Mouse (Mus musculus): ENCODE results near the gene Adam17.
A peak's percentile ranks its signal among the peaks of the same experiment; 100 is the strongest.
"Not testable (repeated sequence)": the region's sequence is repeated elsewhere in the genome, so short reads cannot be mapped to it uniquely, and the experiment has no call there.

Adam17 gene

DNA sequence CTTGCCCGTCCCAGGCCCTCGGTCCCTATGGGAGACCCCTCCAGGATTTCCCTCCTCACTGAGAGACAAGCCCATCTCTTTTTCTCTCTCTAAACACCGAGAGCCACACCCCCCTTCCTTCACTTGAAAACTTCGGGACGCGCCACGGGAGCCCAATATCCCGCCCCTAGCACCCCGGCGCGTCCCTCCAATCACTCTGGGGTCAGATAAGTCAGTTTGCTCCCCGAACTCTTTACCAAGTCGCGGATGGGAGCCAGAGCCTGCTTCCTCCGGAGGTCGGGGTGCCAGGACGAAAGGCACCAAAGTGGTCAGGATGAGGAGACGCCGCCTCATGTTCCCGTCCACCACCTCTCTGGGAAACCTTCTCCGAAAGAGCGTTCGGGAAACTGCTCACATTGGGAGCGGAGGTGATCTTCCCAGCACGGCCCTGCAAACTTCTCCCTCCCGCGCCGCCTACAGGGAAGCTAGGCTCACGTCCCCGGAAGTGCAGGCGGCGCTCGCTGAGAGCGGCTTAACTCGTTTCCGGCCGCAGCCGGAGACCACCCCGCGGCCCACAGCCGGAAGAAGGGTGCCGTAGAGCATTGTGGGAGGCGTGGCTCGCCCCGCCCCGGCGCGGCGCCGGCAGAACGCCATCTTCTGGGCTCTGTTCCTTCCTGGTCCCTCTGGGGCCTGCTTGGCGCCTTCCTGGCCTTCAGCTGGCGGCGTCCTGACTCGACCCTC is at the start of gene Adam17:
TSS of gene Adam17 (minus strand) at position 533 of the 720 bp plus-strand sequence.
- DNase-seq (ENCODE audit: low spot score), result peak; percentile 96

DNA sequence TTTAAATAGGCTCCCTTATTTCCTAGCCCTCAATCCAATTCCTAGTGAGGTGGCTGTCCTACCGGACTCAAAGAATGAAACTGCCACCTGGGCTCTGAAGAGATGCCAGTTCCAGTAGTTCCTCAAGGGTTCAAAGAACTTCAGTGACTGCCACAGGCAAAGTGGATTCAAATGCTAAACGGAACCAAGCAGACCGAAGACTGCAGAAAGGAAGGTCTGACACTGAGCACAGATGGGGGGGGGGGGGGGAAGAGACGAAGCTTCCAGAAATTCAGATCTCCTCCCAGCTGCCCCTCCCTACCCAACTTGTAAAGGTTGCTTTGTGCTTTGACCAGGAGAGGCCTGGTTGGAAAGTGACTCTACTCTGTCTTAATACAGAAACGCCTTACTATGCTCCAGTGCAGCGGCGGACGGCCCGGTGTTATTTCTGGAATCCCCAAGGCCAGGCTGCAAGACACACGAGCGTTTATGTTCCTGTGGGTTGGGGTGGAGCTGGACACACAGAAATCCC is 45.2 kb upstream of the Adam17 start:
- peak; percentile 33 for DNase-seq (ENCODE audit: low spot score)

DNA sequence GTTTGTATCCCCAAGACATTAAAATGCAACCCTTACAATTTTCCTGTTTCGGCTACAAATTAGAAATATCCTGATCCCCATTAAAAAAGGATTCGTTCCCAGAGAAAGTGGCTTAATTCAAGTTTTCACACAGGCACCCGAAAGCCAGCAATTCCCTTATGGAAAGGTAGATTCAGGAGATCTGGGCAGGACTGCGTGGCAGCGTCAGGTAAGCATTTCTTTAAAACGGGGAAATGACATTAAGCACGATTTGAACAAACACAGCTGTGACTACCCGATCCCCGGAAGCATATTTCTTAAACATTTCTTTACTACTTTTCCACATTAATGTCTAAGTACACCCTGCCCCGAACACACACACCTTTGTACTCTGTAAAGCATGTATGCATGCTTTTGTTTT is 44.7 kb upstream of the Adam17 start:
- DNase-seq (ENCODE audit: low spot score), result no peak

DNA sequence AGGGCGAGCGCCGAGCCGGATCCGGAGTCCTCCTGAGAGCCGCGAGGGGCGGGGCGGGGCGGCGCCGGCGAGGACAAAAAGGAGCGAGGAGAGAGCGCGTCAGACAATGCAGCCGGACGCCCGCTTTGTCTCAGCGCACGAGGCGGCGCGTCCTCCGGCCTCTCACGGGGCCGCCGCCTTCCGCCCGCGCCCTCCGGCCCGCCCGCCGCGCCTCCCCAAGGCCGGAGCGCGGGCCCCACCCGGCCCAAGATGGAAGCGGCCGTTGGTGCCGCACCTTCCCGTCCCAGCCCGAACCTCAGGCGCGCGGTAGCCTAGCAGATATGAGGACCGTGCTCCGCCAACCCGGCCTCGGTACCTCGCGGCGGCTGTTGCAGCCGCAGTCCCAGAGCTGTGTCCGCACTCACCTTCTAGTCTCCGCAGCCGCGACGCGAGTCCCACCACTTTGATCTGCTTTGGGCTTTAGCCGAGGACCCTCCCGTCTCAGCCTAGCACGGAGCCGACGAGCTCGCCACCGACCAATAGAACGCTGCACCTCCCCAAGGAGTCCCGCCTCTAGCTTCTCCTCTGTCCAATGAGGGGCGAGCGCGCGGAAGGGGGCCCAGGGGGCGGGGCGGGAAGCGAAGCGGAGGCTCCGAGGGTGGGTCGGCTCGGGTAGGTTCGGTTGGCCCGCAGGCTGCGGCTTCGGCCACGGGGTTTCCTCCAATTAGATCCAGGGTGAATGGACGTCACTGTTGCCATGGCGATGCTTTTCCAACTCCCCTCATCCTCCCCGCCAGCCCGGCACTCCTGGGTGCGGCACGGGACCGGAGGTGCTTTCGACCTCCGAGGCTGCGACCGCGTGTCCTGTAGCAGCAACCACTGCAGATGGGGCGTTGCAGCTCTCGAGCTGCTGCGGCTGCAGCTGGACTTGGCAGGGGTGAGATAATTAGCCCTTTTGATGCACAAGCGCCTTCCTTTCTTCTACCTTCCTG is 44.0 kb upstream of the Adam17 start, which contains the start of gene Ywhaq:
TSS of gene Ywhaq (minus strand) at position 538 of the 971 bp plus-strand sequence.
- peak; percentile 98 for DNase-seq (ENCODE audit: low spot score)

DNA sequence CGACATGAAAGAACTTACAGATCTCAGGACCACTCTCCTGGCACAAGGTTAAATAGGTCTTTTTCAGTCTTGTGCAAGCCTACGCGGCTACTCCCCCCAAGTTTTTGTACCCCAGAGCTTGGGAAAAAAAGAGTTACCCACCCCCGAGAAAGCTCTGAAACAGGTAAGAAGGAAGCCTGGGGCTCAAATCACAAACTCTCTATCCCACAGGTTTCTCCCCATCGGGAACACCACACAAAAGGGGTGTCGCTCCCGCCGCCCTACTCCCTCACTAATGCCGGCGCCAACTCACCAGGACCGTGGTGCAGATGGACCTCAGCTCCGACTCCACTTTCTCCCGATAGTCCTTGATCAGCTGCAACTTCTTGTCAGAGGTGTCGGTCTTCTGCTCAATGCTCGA is 43.1 kb upstream of the Adam17 start:
- no peak for DNase-seq (ENCODE audit: low spot score)

DNA sequence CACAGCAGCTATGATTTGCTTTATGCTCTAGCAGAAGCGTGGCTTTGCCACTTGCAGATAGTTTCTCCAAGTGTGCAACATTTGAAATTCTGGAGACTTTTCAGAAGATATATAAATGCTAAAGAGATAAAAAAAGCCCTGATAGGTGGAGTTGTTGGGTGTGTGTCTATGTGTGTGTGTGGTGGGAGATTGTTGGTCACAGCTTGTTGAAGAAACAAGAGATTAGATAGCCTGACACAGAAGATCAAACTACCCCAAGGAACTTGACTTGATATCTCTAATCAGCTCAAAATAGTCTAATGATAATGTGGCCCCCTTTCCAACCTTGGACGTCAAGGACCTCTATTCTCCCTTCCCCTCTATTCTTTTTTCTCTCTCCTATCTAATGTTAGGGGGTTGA is 37.2 kb upstream of the Adam17 start:
- no peak for DNase-seq (ENCODE audit: low spot score)

DNA sequence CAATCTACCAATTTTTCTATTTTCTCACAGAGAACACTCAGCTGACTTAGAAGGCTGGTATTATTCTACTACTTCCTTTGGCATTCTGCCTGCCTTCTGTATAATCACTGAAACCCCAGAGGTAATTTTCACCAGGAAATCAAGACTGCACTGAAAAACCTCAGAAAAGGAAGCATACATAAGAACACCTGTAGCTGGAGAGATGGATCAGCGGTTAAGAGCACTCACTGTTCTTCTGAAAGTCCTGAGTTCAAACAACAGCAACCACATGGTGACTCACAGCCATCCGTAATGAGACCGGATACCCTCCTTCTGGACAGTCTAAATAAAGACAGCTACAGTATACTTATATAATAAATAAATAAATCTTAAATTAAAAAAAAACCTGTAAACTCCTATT is 36.2 kb upstream of the Adam17 start:
- DNase-seq (ENCODE audit: low spot score), result no peak

DNA sequence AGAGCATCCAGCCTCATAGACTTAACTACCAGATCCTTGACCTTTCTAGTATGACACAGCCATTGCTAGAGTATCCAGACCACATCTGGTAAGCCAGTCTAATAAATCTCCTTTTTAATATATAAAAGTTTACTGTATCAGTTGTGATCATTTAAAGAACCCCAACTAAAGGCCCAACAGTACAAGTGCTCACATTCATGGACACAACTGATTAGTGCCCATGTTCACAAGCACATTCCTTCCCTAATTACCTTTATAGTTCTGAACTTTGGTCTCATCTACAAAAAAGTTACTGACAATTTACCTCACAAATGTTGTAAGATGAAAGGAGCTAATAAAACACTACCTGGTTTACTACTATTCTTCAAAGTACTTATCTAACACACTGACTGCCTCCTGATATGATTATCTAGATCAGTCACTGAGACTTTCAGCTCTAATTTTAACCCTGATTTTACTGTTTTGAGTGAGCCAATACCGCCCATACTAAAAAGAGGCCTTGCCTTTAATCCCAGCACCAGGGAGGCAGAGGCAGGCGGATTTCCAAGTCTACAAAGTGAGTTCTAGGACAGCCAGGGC is 35.4 kb upstream of the Adam17 start:
- no peak for DNase-seq (ENCODE audit: low spot score)

DNA sequence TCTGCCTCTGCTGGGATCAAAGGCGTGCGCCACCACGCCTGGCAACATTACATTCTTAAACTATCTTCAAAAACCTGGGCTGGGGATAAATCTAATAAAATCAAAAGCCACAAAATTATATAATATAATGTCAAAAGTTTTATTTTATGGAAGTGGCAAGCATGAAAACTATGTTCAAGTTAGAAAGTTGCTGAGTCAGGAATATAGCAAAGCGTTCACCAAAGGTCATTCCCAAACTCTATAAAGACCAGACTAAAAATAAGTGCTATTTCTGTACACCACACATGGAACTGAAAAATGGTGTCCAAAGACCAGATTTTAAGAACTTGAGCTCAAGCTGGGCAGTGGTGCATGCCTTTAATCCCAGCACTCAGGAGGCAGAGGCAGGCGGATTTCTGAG is 29.3 kb upstream of the Adam17 start:
- DNase-seq (ENCODE audit: low spot score), result no peak

DNA sequence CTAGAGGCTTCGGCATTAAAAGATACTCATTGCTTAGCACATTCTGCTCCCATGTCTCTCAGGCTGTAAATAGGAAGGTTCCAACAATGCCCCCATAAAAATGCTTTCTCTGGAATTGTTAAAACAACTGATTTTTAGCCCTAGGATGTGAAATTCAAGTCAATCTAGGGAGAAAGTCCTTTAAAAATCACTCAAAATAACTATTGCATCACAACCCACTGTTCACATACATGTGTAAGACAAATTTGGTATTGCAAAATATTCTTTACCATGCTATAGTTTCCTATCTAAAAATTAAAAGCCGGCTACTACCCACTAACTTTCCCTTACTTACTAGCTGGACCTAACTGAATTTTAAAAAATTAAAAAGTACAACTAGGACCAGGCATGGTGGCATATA is 12.8 kb upstream of the Adam17 start:
- DNase-seq (ENCODE audit: low spot score), result no peak

DNA sequence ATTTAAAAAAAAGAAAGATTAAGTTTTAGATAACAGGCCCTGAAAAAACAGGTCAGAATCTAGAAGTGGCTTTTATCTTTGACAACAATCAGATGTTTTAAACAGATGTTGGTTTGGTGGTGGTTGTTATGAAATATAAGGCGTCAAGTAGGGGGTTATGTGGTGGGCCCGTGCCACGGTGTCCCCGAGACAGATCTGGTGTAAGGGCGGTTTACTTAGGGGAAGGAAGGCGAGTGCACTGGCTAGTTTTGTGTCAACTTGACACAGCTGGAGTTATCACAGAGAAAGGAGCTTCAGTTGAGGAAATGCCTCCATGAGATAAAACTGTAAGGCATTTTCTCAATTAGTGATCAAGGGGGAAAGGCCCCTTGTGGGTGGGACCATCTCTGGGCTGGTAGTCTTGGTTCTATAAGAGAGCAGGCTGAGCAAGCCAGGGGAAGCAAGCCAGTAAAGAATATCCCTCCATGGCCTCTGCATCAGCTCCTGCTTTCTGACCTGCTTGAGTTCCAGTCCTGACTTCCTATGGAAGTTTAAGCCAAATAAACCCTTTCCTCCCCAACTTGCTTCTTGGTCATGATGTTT is 5.4 kb upstream of the Adam17 start:
- not testable (repeated sequence) for DNase-seq (ENCODE audit: low spot score)

DNA sequence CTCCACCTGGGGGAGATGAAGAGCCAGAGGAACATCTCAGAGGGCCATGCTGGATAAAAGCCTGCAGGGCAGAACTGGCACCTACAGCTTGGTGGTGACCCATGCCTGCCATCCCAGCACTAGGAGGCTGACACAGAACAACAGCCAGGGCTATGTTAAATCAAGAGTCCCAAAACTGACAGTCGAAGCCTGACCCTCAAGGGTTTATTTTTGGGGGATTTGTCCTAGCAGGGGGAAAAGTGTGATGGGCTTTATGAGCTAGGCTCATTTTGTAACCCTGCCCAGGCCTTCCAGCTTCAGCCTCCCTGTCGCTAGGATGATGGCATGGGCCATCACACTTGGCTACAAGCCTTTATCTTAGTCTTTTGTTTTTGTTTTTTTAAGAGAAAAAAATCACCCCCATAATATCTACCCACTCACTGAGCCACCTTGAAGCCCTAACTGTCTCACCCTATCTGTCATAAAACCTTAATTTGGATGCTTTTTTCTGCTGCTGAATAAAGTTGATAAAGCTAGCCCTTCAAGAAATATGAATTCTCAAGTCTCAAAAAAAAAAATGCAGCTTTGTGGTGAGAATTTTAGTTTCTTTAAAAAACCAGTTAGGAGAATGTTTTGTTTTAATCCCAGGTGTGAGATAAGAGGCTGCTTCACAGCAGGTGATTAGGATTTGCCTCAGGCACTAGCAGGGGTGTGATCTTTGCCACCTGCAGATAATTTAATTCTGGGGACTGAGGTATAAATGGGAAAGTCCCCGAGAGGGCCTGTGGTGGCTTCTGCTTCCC is 2.1 kb upstream of the Adam17 start:
- no peak for DNase-seq (ENCODE audit: low spot score)

DNA sequence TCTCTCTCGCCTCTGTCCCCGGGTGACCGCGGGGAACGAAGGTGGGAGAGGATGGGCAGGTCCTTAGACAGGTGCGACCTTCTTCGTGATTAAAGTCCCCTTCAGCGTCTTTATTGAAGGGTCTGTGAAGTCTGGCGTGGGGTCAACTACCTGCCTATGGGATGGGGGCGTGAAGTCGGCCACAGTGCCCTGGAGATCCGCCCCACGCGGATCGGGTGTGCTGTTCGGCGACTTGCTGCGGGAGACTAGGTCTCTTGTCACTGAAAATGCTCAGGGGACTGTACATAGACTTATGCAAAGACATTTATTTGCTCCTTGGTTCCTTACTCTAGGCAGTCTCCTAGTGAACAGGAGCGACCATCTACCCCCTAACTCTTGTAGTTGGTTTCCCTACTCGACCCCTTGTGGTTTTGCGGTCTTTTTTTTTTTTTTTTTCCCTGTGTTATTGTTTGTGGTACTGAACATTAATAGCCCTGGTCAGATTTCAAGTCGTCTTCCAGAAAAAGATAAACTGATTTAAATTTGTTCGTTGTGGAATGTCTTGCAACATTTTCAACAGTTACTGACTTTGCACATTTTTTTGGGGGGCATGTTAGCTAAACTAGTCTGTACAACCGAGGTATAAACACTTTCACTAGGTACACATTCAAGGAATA is 516 bp upstream of the Adam17 start:
- DNase-seq (ENCODE audit: low spot score), result no peak

DNA sequence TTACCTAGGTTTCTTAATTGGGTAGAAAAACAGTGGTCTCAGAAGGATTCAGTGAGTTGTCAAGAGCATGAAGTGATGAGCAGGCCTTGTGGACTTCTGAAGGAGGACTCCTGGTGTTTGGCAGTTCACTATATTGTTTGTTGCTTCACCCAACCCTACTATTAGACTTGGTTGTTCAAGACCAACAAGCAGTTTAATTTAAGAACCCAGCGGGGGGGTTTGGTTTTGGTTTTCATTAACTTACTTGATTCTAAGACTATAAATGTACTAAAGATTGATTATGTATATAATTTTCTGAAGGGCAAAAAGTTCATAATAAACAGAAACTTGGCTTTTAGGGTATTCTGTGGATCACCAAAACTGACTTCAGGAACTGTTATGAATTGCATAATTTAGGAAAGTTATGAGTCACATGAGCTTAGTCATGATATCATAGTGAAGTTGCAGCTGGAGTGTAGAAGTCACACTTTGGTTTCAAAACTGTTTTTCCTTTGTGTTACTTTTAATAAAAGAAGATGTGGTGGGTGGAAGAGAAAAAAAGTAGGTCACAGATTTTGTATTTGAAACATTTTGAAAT is 3.3 kb downstream of the Adam17 start:
- no peak for DNase-seq (ENCODE audit: low spot score)

DNA sequence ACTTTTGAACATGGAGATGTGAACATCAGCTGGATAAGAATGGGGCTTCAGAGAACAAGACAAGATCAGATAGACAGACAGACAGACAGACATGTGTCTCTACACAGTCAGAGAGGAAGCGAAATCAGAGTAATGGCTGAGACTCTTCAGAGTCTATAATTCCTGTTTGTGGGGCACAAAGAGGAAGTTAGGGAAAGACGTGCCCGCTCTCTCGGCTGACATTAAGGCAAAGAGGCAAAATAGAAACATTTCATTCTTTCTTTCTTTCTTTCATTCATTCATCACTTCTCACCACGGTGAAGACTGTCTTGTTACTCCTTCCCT is 4.4 kb downstream of the Adam17 start:
- no peak for DNase-seq (ENCODE audit: low spot score)

DNA sequence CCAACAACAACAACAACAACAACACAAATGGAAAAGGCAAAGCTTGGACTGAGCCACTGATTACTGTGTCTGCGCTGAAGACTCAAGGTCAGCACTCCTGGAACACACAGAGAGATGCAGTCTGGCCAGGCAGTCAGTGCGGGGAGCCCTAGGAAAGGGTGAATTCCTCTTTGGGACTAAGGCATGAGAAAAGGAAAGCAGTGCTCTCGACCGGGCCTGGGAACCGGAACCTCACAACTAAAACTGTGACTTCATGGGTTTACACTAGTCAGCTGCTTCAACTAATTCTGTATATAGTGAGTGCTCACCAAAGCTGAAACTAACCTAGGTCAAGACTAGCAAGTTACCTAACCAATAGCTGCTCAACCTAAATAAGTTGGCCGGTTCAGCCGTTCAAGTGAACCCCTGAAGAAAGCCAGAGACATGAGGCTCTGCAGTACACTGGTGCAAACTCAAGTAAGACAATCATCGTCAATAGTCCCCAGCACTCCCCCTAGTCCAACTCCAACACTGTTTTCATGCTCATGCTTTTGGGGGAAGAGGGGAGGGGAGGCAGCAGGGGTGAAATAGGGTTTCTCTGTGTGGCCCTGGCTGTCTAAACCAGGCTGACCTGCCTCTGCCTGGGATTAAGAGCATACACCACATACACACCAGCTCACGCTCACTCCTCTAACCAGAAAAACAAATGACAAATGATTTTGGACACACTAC is 4.9 kb downstream of the Adam17 start:
- DNase-seq (ENCODE audit: low spot score), result no peak

DNA sequence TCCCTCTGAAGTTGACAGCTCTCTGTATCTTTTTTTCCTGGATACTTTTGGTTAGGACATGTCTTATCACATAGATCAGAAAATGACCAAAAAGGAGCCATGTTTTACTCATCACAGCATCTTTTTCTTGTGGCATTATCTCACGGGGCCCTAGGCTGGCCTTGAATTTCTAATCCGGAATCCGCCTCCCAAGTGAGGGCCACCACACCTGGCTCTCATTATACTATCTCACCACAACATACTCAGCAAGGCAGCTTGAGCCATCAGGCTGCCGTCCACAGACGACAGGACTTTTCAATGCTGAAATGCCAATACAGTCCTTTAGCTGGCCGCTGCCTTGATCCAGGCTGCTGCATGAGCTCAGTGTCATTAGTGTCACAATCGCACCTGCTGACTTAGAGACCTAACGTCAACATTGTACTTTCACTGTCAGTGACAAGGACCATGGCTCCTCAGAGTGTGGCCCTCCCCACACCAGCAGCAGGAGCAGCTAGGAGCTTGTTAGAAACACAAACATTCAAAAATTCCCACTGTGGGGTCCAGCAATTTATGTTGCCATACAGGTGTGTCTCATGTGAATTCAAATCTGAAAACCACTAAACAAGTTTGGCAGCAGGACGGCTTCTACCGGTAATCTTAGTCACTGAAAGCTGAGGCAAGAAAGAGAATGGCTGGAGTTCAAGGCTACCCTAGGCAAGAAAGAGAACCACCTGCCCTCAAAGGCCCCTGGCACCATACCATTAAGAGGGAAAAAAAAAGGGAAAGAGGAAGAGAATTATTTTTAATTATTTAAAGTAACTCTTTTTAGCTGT is 8.6 kb downstream of the Adam17 start:
- DNase-seq (ENCODE audit: low spot score), result no peak

DNA sequence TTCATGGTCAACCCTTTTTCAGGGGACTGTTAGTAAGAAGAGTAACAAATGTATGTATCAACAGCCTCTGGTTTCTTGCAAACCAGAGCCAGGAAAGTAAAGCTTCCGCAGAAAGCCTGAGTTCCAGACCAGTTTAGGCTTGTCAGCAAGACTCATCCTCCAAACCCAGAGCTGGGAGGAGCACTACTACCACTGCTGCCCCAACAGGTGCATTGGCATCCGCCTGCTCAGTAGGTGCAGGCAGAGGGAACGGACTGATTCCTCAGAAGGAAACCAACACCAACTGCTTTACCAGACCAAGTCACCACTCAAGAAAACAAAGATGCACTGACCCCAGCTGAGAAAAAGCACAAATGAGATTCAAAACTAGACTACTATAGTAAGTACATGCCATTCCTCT is 10.2 kb downstream of the Adam17 start:
- no peak for DNase-seq (ENCODE audit: low spot score)

DNA sequence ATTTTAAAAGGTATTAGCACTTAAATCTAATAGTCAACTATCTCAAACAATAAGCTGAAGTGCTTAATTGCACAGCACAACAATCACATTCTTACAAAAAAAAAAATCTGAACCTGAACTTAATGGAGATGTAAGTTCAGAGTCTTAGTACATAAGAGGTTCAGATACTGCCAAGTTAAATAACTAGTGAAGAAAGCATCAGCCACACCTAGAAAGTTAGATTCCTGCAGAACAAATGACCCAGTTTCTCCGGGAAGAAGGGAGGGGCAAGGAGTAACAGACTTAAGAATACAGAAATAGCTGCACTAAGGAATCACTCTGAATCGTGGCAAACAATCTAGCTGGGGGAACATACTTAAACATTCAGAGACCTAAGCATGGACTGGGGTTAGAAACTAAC is 10.7 kb downstream of the Adam17 start:
- DNase-seq (ENCODE audit: low spot score), result no peak
